Mouse (Mus musculus) G1E (cell line): ENCODE results near the gene Tefm.

Experiments used
- CTCF ChIP-seq: IDR thresholded peaks from 2 replicates; pipeline ENCODE4 v1.5.1; 2012; ENCODE audit warnings: low read depth, low read length, inconsistent platforms, mixed read lengths
- GATA1 ChIP-seq: IDR thresholded peaks from 2 replicates; pipeline ENCODE4 v1.6.1; 2012; ENCODE audit warnings: borderline replicate concordance, low read length, inconsistent platforms, mixed read lengths
- GATA2 ChIP-seq: IDR thresholded peaks from 2 replicates; pipeline ENCODE4 v1.6.1; 2012; ENCODE audit warnings: low read depth, low read length, inconsistent platforms, borderline replicate concordance

GRCm38 (mm10) chr11:80178316-80178715 is 36.3 kb upstream of the Tefm start:
- TF ChIP-seq CTCF (no peak), GATA1 (no peak), GATA2 (no peak)
